Mouse (Mus musculus) layer of hippocampus, adult 2 months (tissue): ENCODE measurements at regions not wholly inside any gene's neighbourhood (a gene's known extent, or its start where the extent isn't known, plus 50 kb on each side); places are given as distances from the start of the nearest gene placed in this dataset.
"Not testable (repeated sequence)": the region's sequence is repeated elsewhere in the genome, so short reads cannot be mapped to it uniquely, and the experiment has no call there.

Experiments
- DNase-seq, 2 experiments: peaks; one replicate each; pipeline ENCODE4 v3.0.0; 2022; ENCODE audit warnings: low spot score in 2 of 2
- H3K27ac ChIP-seq: fragments of 200-600 bp; 2 replicates; pipeline ENCODE4 v1.8.1; 2022
- H3K4me3 ChIP-seq: fragments of 200-600 bp; 2 replicates; pipeline ENCODE4 v1.8.1; 2022; ENCODE audit warnings: mild to moderate bottlenecking
- CTCF ChIP-seq: fragments of 200-600 bp; conservative IDR thresholded peaks from 2 replicates; pipeline ENCODE4 v1.8.1; 2022; ENCODE audit warnings: antibody characterized with exemption, mild to moderate bottlenecking, moderate library complexity

- no peak overlapping the region for H3K4me3 ChIP-seq
- DNase-seq, result no peak
- H3K27ac ChIP-seq, result no peak overlapping the region
- TF ChIP-seq CTCF, result no peak
Measured at GRCm38 (mm10) chr17:16753090-16753489, 310.8 kb upstream of the Zfp960 start.

DNA sequence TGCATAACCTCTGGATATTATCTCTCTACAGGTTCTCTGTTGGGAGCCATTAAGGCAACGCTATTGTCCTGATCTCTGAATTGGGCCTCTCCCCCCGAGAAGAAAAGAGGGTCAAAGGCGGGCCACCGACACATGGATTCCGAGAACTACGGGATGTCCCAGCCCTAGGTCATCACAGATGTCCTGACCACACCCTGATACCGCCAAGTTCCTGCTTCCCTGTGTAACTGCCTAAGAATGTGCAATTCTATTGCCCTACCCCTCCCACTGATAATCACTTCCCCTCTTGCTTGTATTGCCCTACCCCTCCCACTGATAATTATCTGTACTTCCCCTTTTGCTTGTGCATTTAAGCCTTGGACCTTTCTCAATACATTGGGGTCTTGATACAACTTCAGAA lies 293.3 kb upstream of the Zfp960 start:
- not testable (repeated sequence) for H3K4me3 ChIP-seq, H3K27ac ChIP-seq, DNase-seq

GRCm38 (mm10) chr17:16798316-16798715 lies 265.6 kb upstream of the Zfp960 start:
- no peak for DNase-seq
- no peak for TF ChIP-seq CTCF
- no peak overlapping the region for H3K27ac ChIP-seq
- no peak overlapping the region for H3K4me3 ChIP-seq

DNA sequence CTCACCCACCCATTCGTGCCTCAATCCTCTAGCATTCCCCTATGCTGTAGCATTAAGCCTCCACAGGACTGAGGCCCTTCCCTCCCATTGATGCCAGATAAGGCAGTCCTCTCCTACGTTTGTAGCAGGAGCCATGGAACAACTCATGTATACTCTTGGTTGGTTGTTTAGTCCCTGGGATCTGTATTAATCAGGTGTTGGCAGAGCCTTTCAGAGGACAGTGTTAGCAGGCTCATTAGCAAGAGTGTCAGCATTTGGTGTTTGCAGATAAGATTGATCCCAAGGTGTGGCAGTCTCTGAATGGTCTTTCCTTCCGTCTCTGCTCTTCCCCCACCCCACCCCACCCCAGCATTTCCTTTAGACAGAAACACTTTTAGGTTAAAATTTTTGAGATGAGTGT lies 258.9 kb upstream of the Zfp960 start:
- no peak for TF ChIP-seq CTCF
- DNase-seq, result no peak
- Histone ChIP-seq H3K4me3 (no peak overlapping the region), H3K27ac (no peak overlapping the region)

- Histone ChIP-seq H3K4me3 (no peak overlapping the region), H3K27ac (no peak overlapping the region)
- no peak for TF ChIP-seq CTCF
- DNase-seq, result no peak
Measured at GRCm38 (mm10) chr17:16818421-16818820, 245.5 kb upstream of the Zfp960 start.

- no peak overlapping the region for H3K27ac ChIP-seq
- DNase-seq, result no peak
- no peak for TF ChIP-seq CTCF
- no peak overlapping the region for H3K4me3 ChIP-seq
Measured at GRCm38 (mm10) chr17:16821716-16822115, 242.2 kb upstream of the Zfp960 start.

DNA sequence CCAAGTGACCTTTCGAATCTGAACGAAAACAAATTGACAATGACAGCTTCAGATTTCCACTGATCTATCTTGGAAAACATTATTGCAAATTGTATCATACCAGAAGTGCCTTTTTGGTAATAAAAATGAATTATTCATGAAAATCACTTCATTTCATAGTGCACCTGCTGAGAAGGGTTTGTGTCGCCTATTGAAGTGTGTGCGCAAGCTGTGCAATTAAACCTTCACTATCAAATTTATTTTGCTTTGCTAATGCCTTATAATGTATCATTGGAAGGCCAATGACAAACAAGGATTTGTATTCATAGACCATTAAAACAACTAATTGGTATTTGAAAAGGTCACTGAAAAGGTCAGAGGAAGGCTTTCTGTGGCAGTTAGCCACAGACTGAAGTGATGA lies 224.8 kb upstream of the Zfp960 start:
- no peak for TF ChIP-seq CTCF
- no peak for DNase-seq
- Histone ChIP-seq H3K4me3 (no peak overlapping the region), H3K27ac (no peak overlapping the region)

GRCm38 (mm10) chr17:16860771-16861170 lies 203.1 kb upstream of the Zfp960 start:
- no peak for TF ChIP-seq CTCF
- no peak for DNase-seq
- Histone ChIP-seq H3K4me3 (no peak overlapping the region), H3K27ac (no peak overlapping the region)

DNA sequence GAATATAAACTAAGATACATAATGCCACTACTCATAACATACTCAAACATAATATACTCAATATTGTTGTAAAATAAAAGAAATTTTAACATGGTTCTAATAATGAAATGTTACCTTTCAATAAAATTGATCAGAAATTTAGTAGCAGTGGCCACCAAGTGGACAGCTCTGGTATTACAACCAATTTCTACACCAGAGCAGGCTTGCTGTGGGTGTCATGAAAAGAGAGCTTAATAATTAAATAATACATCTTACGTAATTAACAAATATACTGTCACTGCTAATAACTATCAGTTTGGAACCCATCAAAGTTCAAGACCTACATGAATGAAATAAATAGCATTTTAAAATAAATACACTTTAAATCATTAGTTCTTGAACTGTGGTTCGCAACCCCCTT lies 163.1 kb upstream of the Zfp960 start:
- peak; percentile 42 to 80 for DNase-seq
- TF ChIP-seq CTCF, result peak; percentile 95
- Histone ChIP-seq H3K4me3 (no peak overlapping the region), H3K27ac (no peak overlapping the region)

DNA sequence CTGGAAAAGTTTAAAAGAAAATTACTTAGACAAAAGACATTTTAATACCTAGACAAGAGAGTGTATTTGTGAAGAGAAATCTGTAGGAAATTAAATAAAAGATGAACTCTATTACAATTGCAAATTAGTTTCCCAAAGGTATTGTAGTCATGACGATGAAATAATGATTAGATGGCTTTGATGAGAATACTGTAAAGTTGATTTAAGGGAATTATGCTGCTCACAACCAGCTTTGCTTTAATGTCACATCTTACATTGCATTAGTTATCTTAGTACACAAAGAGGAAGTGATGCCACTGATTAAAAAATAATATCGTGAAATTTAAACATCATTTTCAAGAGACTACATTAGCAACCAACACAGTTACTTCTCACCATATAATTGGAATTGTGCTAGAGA lies 145.7 kb upstream of the Zfp960 start:
- no peak overlapping the region for H3K4me3 ChIP-seq
- H3K27ac ChIP-seq, result no peak overlapping the region
- no peak for TF ChIP-seq CTCF
- no peak for DNase-seq

DNA sequence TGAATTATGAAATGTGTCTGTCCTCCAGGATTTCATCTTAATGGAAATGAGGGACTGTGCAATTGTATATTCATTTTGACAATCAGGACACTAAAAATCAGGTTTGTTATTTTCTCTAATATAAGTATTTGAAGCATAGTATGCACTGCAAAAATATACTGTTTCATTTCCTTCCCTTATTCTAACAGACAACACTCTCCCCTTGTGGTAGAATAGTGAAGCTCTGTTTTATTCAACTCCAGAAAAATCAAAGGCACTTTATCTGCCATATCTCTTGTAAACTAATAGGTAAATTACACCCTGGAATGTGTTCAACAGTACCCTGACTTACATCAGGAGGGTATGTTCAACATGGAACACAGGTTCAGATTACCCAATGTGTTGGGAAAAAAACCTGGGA lies 137.7 kb upstream of the Zfp960 start:
- no peak overlapping the region for H3K4me3 ChIP-seq
- no peak overlapping the region for H3K27ac ChIP-seq
- DNase-seq, result no peak
- peak; percentile 80 for TF ChIP-seq CTCF

- peak overlapping the region; percentile 93 for H3K27ac ChIP-seq
- H3K4me3 ChIP-seq, result peak overlapping the region; percentile 78
- peak; percentile 84 to 96 for DNase-seq
Measured at GRCm38 (mm10) chr17:16951092-16952016, 112.6 kb upstream of the Zfp960 start.

DNA sequence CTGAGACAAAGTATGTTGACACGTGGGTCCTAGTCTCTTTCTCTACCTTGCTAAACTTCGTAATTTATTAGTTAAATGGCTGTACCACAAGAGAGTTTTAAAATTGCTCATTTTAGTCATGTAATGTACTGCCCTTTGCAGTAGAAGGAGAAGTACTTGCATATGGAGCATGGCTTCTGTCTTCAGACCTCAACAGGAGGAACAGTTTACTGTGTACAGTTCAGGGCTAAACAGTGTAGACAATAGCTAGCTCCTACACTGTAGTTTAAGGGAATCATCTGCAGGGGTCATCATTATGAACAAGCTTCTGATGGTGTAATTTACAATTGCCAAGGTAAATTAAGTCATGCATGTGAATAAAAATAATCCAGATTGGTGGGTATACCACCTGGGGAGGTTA lies 111.8 kb upstream of the Zfp960 start:
- not testable (repeated sequence) for DNase-seq, H3K27ac ChIP-seq
- peak overlapping the region; percentile 78 for H3K4me3 ChIP-seq

DNA sequence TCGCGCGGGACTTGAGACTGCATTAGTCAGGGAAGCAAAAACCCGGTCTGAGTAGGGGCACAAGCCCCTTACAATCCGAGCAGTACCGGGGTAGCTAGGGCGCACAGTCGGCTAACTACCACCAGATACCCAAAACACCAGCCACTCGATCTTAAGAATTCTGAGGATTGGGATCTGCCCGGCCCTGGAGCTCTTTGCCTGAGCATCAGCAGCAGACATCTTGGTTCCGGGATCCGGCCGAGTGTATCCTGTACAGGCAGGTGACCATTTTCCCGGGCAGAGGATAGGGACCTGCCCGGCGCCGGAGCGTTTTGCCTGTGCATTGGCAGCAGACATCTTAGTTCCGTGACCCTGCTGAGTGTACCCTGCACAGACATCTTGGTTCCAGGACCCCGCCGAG lies 66.7 kb upstream of the Zfp960 start:
- not testable (repeated sequence) for H3K27ac ChIP-seq, DNase-seq, H3K4me3 ChIP-seq
